In the genomic region with DNA sequence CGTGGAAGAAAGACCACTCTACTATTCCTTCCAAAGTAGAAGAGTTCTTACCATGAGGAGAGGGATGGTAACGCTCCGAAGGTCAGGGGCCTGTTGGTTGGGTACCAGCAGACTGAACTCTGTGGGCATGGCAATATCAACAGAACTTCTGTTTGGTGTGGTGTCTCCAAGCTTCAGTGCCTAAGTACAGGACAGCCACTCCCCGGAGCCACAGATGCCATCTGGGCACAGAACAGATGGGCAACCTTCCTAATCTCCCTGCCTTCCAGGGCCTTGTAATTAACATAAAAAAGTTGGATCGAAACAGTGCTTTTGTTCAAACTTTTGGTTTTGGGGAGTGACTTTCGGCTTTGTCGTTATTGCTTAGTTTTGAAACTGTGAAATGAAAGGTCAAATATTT, we compare ENCODE assay signal across 24 mouse cellular contexts.
DNase-seq lines count a peak whose midpoint lies in the region; ATAC-seq and TF ChIP-seq lines count a peak whose summit lies in the region.
"Had no signal": no experiment of that assay in that cellular context is flagged by ENCODE, and none has a peak within 500 bp of the region (broad histone marks: within the 10 kb centered on the region; RNA-seq: fewer than 3 reads in every experiment).

No protein-coding gene starts in this region.

- ATAC-seq in hindbrain, postnatal 0 days, result peak; percentile 61; the same call in 1 of the 2 replicates
- ATAC-seq in hindbrain, embryonic 12.5 days (ENCODE audit: low FRiP score), result no peak
- ATAC-seq in cerebellum, adult (ENCODE audit: insufficient number of reproducible peaks, low FRiP score, low TSS enrichment), result 0 out of 2 replicates have a peak, but pooled peaks have one; percentile 46
- ATAC-seq in erythroid progenitor cell, adult 5-6 weeks (replicated peaks; ENCODE audit: low FRiP score, poor library complexity, severe bottlenecking), result peak; percentile 65
- ATAC-seq in liver, embryonic 11.5 days (replicated peaks; ENCODE audit: low FRiP score), result no peak
- ATAC-seq: intestine, embryonic 15.5 days had no signal

- H3K4me2 ChIP-seq in hindbrain, postnatal 0 days (ENCODE audit: low read depth, low read length), result no peak overlapping the region
- H3K4me2 ChIP-seq in hindbrain, embryonic 12.5 days (replicated peaks), result no peak overlapping the region
- H3K4me2 ChIP-seq in liver, embryonic 11.5 days, result no peak overlapping the region
- H3K4me2 ChIP-seq: hindbrain, embryonic 13.5 days; intestine, embryonic 15.5 days; liver, embryonic 13.5 days; lung, embryonic 15.5 days; midbrain, embryonic 12.5 days; neural tube, embryonic 13.5 days; stomach, embryonic 15.5 days had no signal

- H3K27ac ChIP-seq in hindbrain, postnatal 0 days, result no peak overlapping the region; the same call in 1 of the 2 replicates
- no peak overlapping the region for H3K27ac ChIP-seq in hindbrain, embryonic 12.5 days
- no peak overlapping the region for H3K27ac ChIP-seq in liver, embryonic 11.5 days (ENCODE audit: low read depth, low read length)
- H3K27ac ChIP-seq: forebrain, embryonic 10.5 days; hindbrain, embryonic 13.5 days; intestine, embryonic 15.5 days; left cerebral cortex, adult 2 months; liver, embryonic 13.5 days; lung, embryonic 15.5 days; macrophage; midbrain, embryonic 12.5 days; neural tube, embryonic 13.5 days; stomach, embryonic 15.5 days had no signal

- DNase-seq in hindbrain, postnatal 0 days (ENCODE audit: low spot score), result peak; percentile 71
- DNase-seq in cerebellum, adult 9-10 months, result peak; percentile 47
- DNase-seq in heart, postnatal 36 days, result no peak
- no peak for DNase-seq in liver, embryonic 11.5 days (ENCODE audit: low spot score)
- DNase-seq: adrenal gland, postnatal 36 days; embryo, embryonic 11 days; gastrocnemius, postnatal 10 days; kidney, postnatal 36 days; liver, embryonic 13.5 days; right cerebral cortex, postnatal 14 days; thymus, adult 2 months had no signal

- WGBS in hindbrain, postnatal 0 days, result 67% methylated on average over 7 of the region's 7 CpGs
- WGBS in hindbrain, embryonic 12.5 days, result 89% methylated on average over 7 of the region's 7 CpGs
- 92% methylated on average over 7 of the region's 7 CpGs for WGBS in liver, embryonic 11.5 days

- no peaks in the 10 kb centered on the region; the same call in 1 of the 2 replicates for H3K4me1 ChIP-seq in hindbrain, postnatal 0 days (ENCODE audit: insufficient read depth, low read length)
- H3K4me1 ChIP-seq in hindbrain, embryonic 12.5 days, result no peaks in the 10 kb centered on the region
- peaks cover 12% of the 10 kb centered on the region for H3K4me1 ChIP-seq in liver, embryonic 11.5 days (replicated peaks; ENCODE audit: control insufficient read depth, insufficient read depth, low read length)
- H3K4me1 ChIP-seq: forebrain, embryonic 10.5 days; intestine, embryonic 15.5 days; midbrain, embryonic 12.5 days; neural tube, embryonic 13.5 days; stomach, embryonic 15.5 days had no signal

- H3K36me3 ChIP-seq in hindbrain, postnatal 0 days (ENCODE audit: insufficient read depth, low read length), result no peaks in the 10 kb centered on the region
- H3K36me3 ChIP-seq in hindbrain, embryonic 12.5 days, result no peaks in the 10 kb centered on the region
- H3K36me3 ChIP-seq in liver, embryonic 11.5 days (ENCODE audit: control insufficient read depth, insufficient read depth, low read length), result no peaks in the 10 kb centered on the region
- H3K36me3 ChIP-seq: forebrain, embryonic 10.5 days; hindbrain, embryonic 13.5 days; intestine, embryonic 15.5 days; liver, embryonic 13.5 days; lung, embryonic 15.5 days; midbrain, embryonic 12.5 days; neural tube, embryonic 13.5 days; stomach, embryonic 15.5 days had no signal

- H3K27me3 ChIP-seq in hindbrain, postnatal 0 days (ENCODE audit: insufficient read depth, low read length), result no peaks in the 10 kb centered on the region
- H3K27me3 ChIP-seq in hindbrain, embryonic 12.5 days, result no peaks in the 10 kb centered on the region
- no peaks in the 10 kb centered on the region for H3K27me3 ChIP-seq in liver, embryonic 11.5 days (replicated peaks; ENCODE audit: control insufficient read depth, insufficient read depth, low read length)
- H3K27me3 ChIP-seq: CH12.LX; hindbrain, embryonic 13.5 days; intestine, embryonic 15.5 days; liver, embryonic 13.5 days; lung, embryonic 15.5 days; midbrain, embryonic 12.5 days; neural tube, embryonic 13.5 days; stomach, embryonic 15.5 days had no signal

- no peak for TF ChIP-seq CTCF in hindbrain, postnatal 0 days (IDR thresholded peaks at IDR 0.05; ENCODE audit: low read depth)

- H3K4me3 ChIP-seq in hindbrain, postnatal 0 days (ENCODE audit: low read length), result no peak overlapping the region
- no peak overlapping the region for H3K4me3 ChIP-seq in hindbrain, embryonic 12.5 days
- no peak overlapping the region for H3K4me3 ChIP-seq in liver, embryonic 11.5 days (ENCODE audit: low read depth, low read length)
- H3K4me3 ChIP-seq: forebrain, embryonic 10.5 days; hindbrain, embryonic 13.5 days; intestine, embryonic 15.5 days; left cerebral cortex, adult 2 months; liver, embryonic 13.5 days; lung, embryonic 15.5 days; midbrain, embryonic 12.5 days; neural tube, embryonic 13.5 days; stomach, embryonic 15.5 days had no signal

- H3K9ac ChIP-seq in hindbrain, postnatal 0 days (replicated peaks; ENCODE audit: low read length), result no peak overlapping the region
- H3K9ac ChIP-seq in hindbrain, embryonic 12.5 days, result no peak overlapping the region
- no peak overlapping the region for H3K9ac ChIP-seq in liver, embryonic 11.5 days (ENCODE audit: low read depth, low read length)
- H3K9ac ChIP-seq: hindbrain, embryonic 13.5 days; intestine, embryonic 15.5 days; liver, embryonic 13.5 days; lung, embryonic 15.5 days; midbrain, embryonic 12.5 days; neural tube, embryonic 13.5 days; stomach, embryonic 15.5 days had no signal

- H3K9me3 ChIP-seq in hindbrain, postnatal 0 days (ENCODE audit: low read length), result no peaks in the 10 kb centered on the region; the same call in 1 of the 2 replicates
- H3K9me3 ChIP-seq in hindbrain, embryonic 12.5 days (replicated peaks), result peaks cover 8% of the 10 kb centered on the region; the same call in 1 of the 2 replicates
- H3K9me3 ChIP-seq in liver, embryonic 11.5 days (ENCODE audit: control insufficient read depth, low read length), result no peaks in the 10 kb centered on the region
- H3K9me3 ChIP-seq: intestine, embryonic 15.5 days; liver, embryonic 13.5 days; stomach, embryonic 15.5 days had no signal

- intact Hi-C loops in heart, postnatal 36 days (cut with DNase I), result no loop called here

Comparison
In these comparisons a context has a peak if more than half of its experiments do, and no peak if none do; other contexts are left out.
1. ATAC-seq: peak in hindbrain, postnatal 0 days (single experiment), cerebellum, adult (single experiment) and erythroid progenitor cell, adult 5-6 weeks (single experiment); none in hindbrain, embryonic 12.5 days (single experiment) and liver, embryonic 11.5 days (single experiment).
2. DNase-seq: peak in hindbrain, postnatal 0 days (single experiment) and cerebellum, adult 9-10 months (single experiment); none in heart, postnatal 36 days (0 of 2) and liver, embryonic 11.5 days (single experiment).